Mouse (Mus musculus): ENCODE data around the gene Ppih. TPM values are rescaled to one million over a fixed set of nuclear protein-coding genes. Genes with fewer than 3 reads are reported as not detected.

The Ppih gene
- polyA plus RNA-seq (2021; fragmentation: Nextera tagmentation) = 30.2 and 32.6 TPM in 2 replicates
- long read RNA-seq, experiment 1, transcript Ppih-203 (10 exons, 800 nt) = major isoform, 7 of 10 reads
- long read RNA-seq, experiment 1, partial matches to known transcripts = 0 of 10 reads
- long read RNA-seq, experiment 1, other reads (novel, unspliced or antisense) = 0 of 10 reads
- long read RNA-seq, experiment 2, transcript Ppih-203 (10 exons, 800 nt) = major isoform, 5 of 12 reads
- long read RNA-seq, experiment 2, partial matches to known transcripts = 1 of 12 reads
- long read RNA-seq, experiment 2, other reads (novel, unspliced or antisense) = 1 of 12 reads

GRCm38 (mm10) chr4:119320131-119320830 lies at the start of gene Ppih:
Gene Ppih (minus strand): TSS chr4:119320546.

GRCm38 (mm10) chr4:119294415-119295133 lies 25.8 kb downstream of the Ppih start, which contains the start of gene Ybx1:
Gene Ybx1 (minus strand): TSS chr4:119294604.

GRCm38 (mm10) chr4:119255351-119255750 lies 65.0 kb downstream of the Ppih start, which contains the start of gene Cldn19:
Gene Cldn19 (plus strand): TSS chr4:119255414.

Other genes with a start within 250 kb of the Ppih start
- gene Slc2a1, start 211.8 kb downstream of the Ppih start, polyA plus RNA-seq (2021; fragmentation: Nextera tagmentation) = 18.5 and 19.3 TPM in 2 replicates
- 11.2 and 12.6 TPM in 2 replicates for gene Zfp691, start 146.4 kb downstream of the Ppih start, polyA plus RNA-seq (2021; fragmentation: Nextera tagmentation)
- 0.09 and 0.14 TPM in 2 replicates for gene Ermap, start 130.5 kb downstream of the Ppih start, polyA plus RNA-seq (2021; fragmentation: Nextera tagmentation)
- gene Svbp, start 125.2 kb downstream of the Ppih start, polyA plus RNA-seq (2021; fragmentation: Nextera tagmentation) = 79.2 and 79.8 TPM in 2 replicates
- 0.35 and 0.48 TPM in 2 replicates for gene Tmem269, start 102.3 kb downstream of the Ppih start, polyA plus RNA-seq (2021; fragmentation: Nextera tagmentation)
- gene AU022252, start 87.8 kb downstream of the Ppih start, polyA plus RNA-seq (2021; fragmentation: Nextera tagmentation) = 20.0 and 20.8 TPM in 2 replicates
- gene P3h1, start 87.6 kb downstream of the Ppih start, polyA plus RNA-seq (2021; fragmentation: Nextera tagmentation) = 2.9 and 4.8 TPM in 2 replicates
- 1.0 and 1.2 TPM in 2 replicates for gene Cldn19, start 65.1 kb downstream of the Ppih start, polyA plus RNA-seq (2021; fragmentation: Nextera tagmentation)
- 74.6 and 93.9 TPM in 2 replicates for gene Ybx1, start 25.9 kb downstream of the Ppih start, polyA plus RNA-seq (2021; fragmentation: Nextera tagmentation)
- gene Ccdc30, start 95.0 kb upstream of the Ppih start, polyA plus RNA-seq (2021; fragmentation: Nextera tagmentation) = 12.6 and 14.4 TPM in 2 replicates
- 15.0 and 19.0 TPM in 2 replicates for gene Ppcs, start 101.9 kb upstream of the Ppih start, polyA plus RNA-seq (2021; fragmentation: Nextera tagmentation)
- 0.40 and 0.59 TPM in 2 replicates for gene Zmynd12, start 102.3 kb upstream of the Ppih start, polyA plus RNA-seq (2021; fragmentation: Nextera tagmentation)
- gene Rimkla, start 172.1 kb upstream of the Ppih start, polyA plus RNA-seq (2021; fragmentation: Nextera tagmentation) = 7.2 and 7.9 TPM in 2 replicates
- 27.3 and 32.5 TPM in 2 replicates for gene Foxj3, start 216.5 kb upstream of the Ppih start, polyA plus RNA-seq (2021; fragmentation: Nextera tagmentation)
- 5.4 and 6.6 TPM in 2 replicates for gene Frg2f1, start 219.0 kb upstream of the Ppih start, polyA plus RNA-seq (2021; fragmentation: Nextera tagmentation)